Comparison of ENCODE assay signal across 21 mouse cellular contexts in genomic region chr16:34508125-34508524, GRCm38 (mm10).
DNase-seq lines count a peak whose midpoint lies in the region; ATAC-seq and TF ChIP-seq lines count a peak whose summit lies in the region.
"Had no signal": no experiment of that assay in that cellular context is flagged by ENCODE, and none has a peak within 500 bp of the region (broad histone marks: within the 10 kb centered on the region; RNA-seq: fewer than 3 reads in every experiment).

No protein-coding gene starts in this region.

- CTCF ChIA-PET in Patski (lab: Charles Lee), result interaction anchor here (0.8 kb wide), 1 partner anchor 8 kb away, joined by 3 read pairs; no protein-coding TSS in a partner anchor

- H3K4me3 ChIP-seq in layer of hippocampus, adult 2 months, result peak overlapping the region; percentile 23; the same call in 1 of the 2 replicates
- no peak overlapping the region for H3K4me3 ChIP-seq in gastrocnemius, adult 2 months
- H3K4me3 ChIP-seq: embryonic facial prominence, embryonic 10.5 days; embryonic facial prominence, embryonic 12.5 days; forebrain, embryonic 13.5 days; forebrain, embryonic 15.5 days had no signal

- H3K27ac ChIP-seq in layer of hippocampus, adult 2 months, result peak overlapping the region; percentile 37; the same call in 1 of the 2 replicates
- no peak overlapping the region for H3K27ac ChIP-seq in gastrocnemius, adult 2 months
- H3K27ac ChIP-seq: embryonic facial prominence, embryonic 10.5 days; embryonic facial prominence, embryonic 12.5 days; forebrain, embryonic 13.5 days; forebrain, embryonic 15.5 days had no signal

- peak; percentile 74 for DNase-seq in heart, adult 11 months
- no peak for DNase-seq in heart, postnatal 14 days
- DNase-seq in layer of hippocampus, adult 2 months (ENCODE audit: low spot score in 2 of 2), result no peak
- DNase-seq in layer of hippocampus, adult 8-10 months (ENCODE audit: low spot score in 2 of 2), result no peak
- peak; percentile 4 for DNase-seq in Patski (ENCODE audit: low read depth, low spot score)
- no peak for DNase-seq in urinary bladder, adult 18-20 months (ENCODE audit: low spot score in 2 of 2)
- no peak for DNase-seq in gastrocnemius, adult 2 months
- DNase-seq: adrenal gland, adult 2 months; adrenal gland, postnatal 10 days; adrenal gland, postnatal 25 days; cerebellum, adult 11 months; cerebellum, adult 18-20 months; cerebellum, adult 8-10 months; cerebellum, adult 9-11 months; cerebellum, postnatal 14 days; cerebellum, postnatal 36 days; forebrain, postnatal 0 days had no signal

- TF ChIP-seq CTCF in layer of hippocampus, adult 2 months (conservative IDR thresholded peaks at IDR 0.05), result no peak
- no peak for TF ChIP-seq CTCF in Patski (IDR thresholded peaks at IDR 0.05)
- TF ChIP-seq CTCF in gastrocnemius, adult 2 months (IDR thresholded peaks at IDR 0.05), result no peak

- in situ Hi-C loops in Patski (cut with MboI; ENCODE audit: low pct_unique_long_range_greater_than_20kb), result no loop called here

- ATAC-seq in Patski, result peak; percentile 26
- ATAC-seq: forebrain, embryonic 13.5 days; forebrain, embryonic 15.5 days; forebrain, postnatal 0 days had no signal

- POLR2A ChIA-PET in Patski (lab: Charles Lee), result no interaction called here

- intact Hi-C loops in heart, postnatal 14 days (cut with DNase I), result no loop called here
- intact Hi-C loops in gastrocnemius, adult 2 months (cut with DNase I), result no loop called here

- H3K27me3 ChIP-seq in Patski, result no peaks in the 10 kb centered on the region
- H3K27me3 ChIP-seq: embryonic facial prominence, embryonic 12.5 days; forebrain, embryonic 13.5 days; forebrain, embryonic 15.5 days had no signal

Comparison
In these comparisons a context has a peak if more than half of its experiments do, and no peak if none do; other contexts are left out.
1. DNase-seq: peak in heart, adult 11 months (single experiment) and Patski (single experiment); none in heart, postnatal 14 days (0 of 2), layer of hippocampus, adult 2 months (0 of 2), layer of hippocampus, adult 8-10 months (0 of 2), urinary bladder, adult 18-20 months (0 of 2) and gastrocnemius, adult 2 months (single experiment).